Mouse (Mus musculus) midbrain, embryonic 13.5 days (tissue): ENCODE results near the gene Orm2. TPM values are rescaled to one million over a fixed set of nuclear protein-coding genes. Genes with fewer than 3 reads are reported as not detected.

Experiments
- ATAC-seq: fragments of 200-750 bp; cut with Nextera tagmentation; 2 replicates; pipeline ENCODE4 v1.8.0; 2017; ENCODE audit warnings: mild to moderate bottlenecking, moderate TSS enrichment, moderate library complexity
- H3K27ac ChIP-seq: fragments of 300-500 bp; sonication (generic); 2 replicates; pipeline ENCODE4 v1.5.1; 2015; ENCODE audit warnings: inconsistent platforms, mild to moderate bottlenecking, moderate library complexity
- H3K27me3 ChIP-seq: fragments of 300-500 bp; sonication (generic); 2 replicates; pipeline ENCODE4 v1.6.1; 2015; ENCODE audit warnings: mild to moderate bottlenecking, inconsistent platforms
- H3K36me3 ChIP-seq: fragments of 300-500 bp; sonication (generic); 2 replicates; pipeline ENCODE4 v1.6.1; 2015; ENCODE audit warnings: mild to moderate bottlenecking, inconsistent platforms
- H3K4me1 ChIP-seq: fragments of 300-500 bp; sonication (generic); replicated peaks from 2 replicates; pipeline ENCODE4 v1.6.1; 2015; ENCODE audit warnings: inconsistent platforms
- H3K4me2 ChIP-seq: fragments of 300-500 bp; sonication (generic); replicated peaks from 2 replicates; pipeline ENCODE4 v1.6.1; 2015; ENCODE audit warnings: moderate library complexity, mild to moderate bottlenecking, inconsistent platforms
- H3K4me3 ChIP-seq: fragments of 300-500 bp; sonication (generic); replicated peaks from 2 replicates; pipeline ENCODE4 v1.5.1; 2015; ENCODE audit warnings: mild to moderate bottlenecking, inconsistent platforms
- H3K9ac ChIP-seq: fragments of 300-500 bp; sonication (generic); replicated peaks from 2 replicates; pipeline ENCODE4 v1.6.1; 2015; ENCODE audit warnings: mild to moderate bottlenecking, inconsistent platforms
- H3K9me3 ChIP-seq: fragments of 300-500 bp; sonication (generic); 2 replicates; pipeline ENCODE4 v1.6.1; 2016; ENCODE audit warnings: mild to moderate bottlenecking, inconsistent platforms
- WGBS: fragments of 180-500 bp; shearing (Covaris S2); methylation state at CpG from one replicate; pipeline ENCODE4 v1.1.7; 2015; 5-methylcytosine and 5-hydroxymethylcytosine counted together
- polyA plus RNA-seq: library from polyadenylated mRNA; unstranded; fragments of >200 nt; fragmentation: Nextera tagmentation; extraction: Ambion mirVana; gene quantifications from 2 replicates; pipeline ENCODE4 v1.2.1, GENCODE M21; 2015

Gene Orm2
- polyA plus RNA-seq, 1 experiment from 2014 or later, result not detected

- WGBS, result 76% methylated on average over 6 of the region's 6 CpGs
- Histone ChIP-seq H3K27me3 (no peaks in the 10 kb centered on the region), H3K27ac (no peak overlapping the region), H3K4me2 (no peak overlapping the region), H3K9me3 (no peaks in the 10 kb centered on the region), H3K4me1 (no peaks in the 10 kb centered on the region), H3K4me3 (no peak overlapping the region), H3K36me3 (no peaks in the 10 kb centered on the region), H3K9ac (no peak overlapping the region)
- no peak for ATAC-seq
Measured at GRCm38 (mm10) chr4:63348524-63348923, 13.7 kb upstream of the Orm2 start.

- Histone ChIP-seq H3K4me1 (0 out of 2 replicates have a peak, but pooled peaks cover 4% of the 10 kb centered on the region), H3K4me3 (no peak within 1 kb of the TSS), H3K4me2 (no peak within 1 kb of the TSS), H3K27me3 (no peaks in the 10 kb centered on the region), H3K9ac (no peak within 1 kb of the TSS), H3K36me3 (no peaks in the 10 kb centered on the region), H3K27ac (no peak within 1 kb of the TSS), H3K9me3 (no peaks in the 10 kb centered on the region)
- ATAC-seq, result no peak
- WGBS, result 84% methylated on average over 4 of the region's 4 CpGs
Measured at GRCm38 (mm10) chr4:63355877-63356665, 6.2 kb upstream of the Orm2 start, which contains the start of gene Orm3. TSS of gene Orm3 (plus strand) at chr4:63356162.

- Histone ChIP-seq H3K27ac (no peak overlapping the region), H3K4me2 (no peak overlapping the region), H3K36me3 (no peaks in the 10 kb centered on the region), H3K9ac (no peak overlapping the region), H3K4me3 (no peak overlapping the region), H3K4me1 (0 out of 2 replicates have a peak, but pooled peaks cover 4% of the 10 kb centered on the region), H3K27me3 (no peaks in the 10 kb centered on the region), H3K9me3 (no peaks in the 10 kb centered on the region)
- 57% methylated on average over 2 of the region's 2 CpGs for WGBS
- ATAC-seq, result no peak
Measured at GRCm38 (mm10) chr4:63356981-63357570, 5.2 kb upstream of the Orm2 start.

GRCm38 (mm10) chr4:63359861-63360260 is 2.4 kb upstream of the Orm2 start:
- H3K36me3 ChIP-seq, result no peaks in the 10 kb centered on the region
- 75% methylated on average over 6 of the region's 6 CpGs for WGBS
- no peak for ATAC-seq
- no peak overlapping the region for H3K9ac ChIP-seq
- H3K27ac ChIP-seq, result no peak overlapping the region
- no peak overlapping the region for H3K4me3 ChIP-seq
- H3K4me2 ChIP-seq, result no peak overlapping the region
- no peaks in the 10 kb centered on the region for H3K9me3 ChIP-seq
- H3K27me3 ChIP-seq, result no peaks in the 10 kb centered on the region
- 0 out of 2 replicates have a peak, but pooled peaks cover 4% of the 10 kb centered on the region for H3K4me1 ChIP-seq

GRCm38 (mm10) chr4:63368577-63368976 is 6.3 kb downstream of the Orm2 start:
- peak; percentile 59 for ATAC-seq
- no peak overlapping the region for H3K4me2 ChIP-seq
- H3K4me1 ChIP-seq, result peaks cover 8% of the 10 kb centered on the region; the same call in 1 of the 2 replicates
- H3K4me3 ChIP-seq, result no peak overlapping the region
- H3K27me3 ChIP-seq, result no peaks in the 10 kb centered on the region
- peaks cover 40% of the 10 kb centered on the region for H3K36me3 ChIP-seq
- 18% methylated on average over 4 of the region's 4 CpGs for WGBS
- no peak overlapping the region for H3K27ac ChIP-seq
- H3K9me3 ChIP-seq, result no peaks in the 10 kb centered on the region
- no peak overlapping the region for H3K9ac ChIP-seq

GRCm38 (mm10) chr4:63370897-63371296 is 8.6 kb downstream of the Orm2 start:
- Histone ChIP-seq H3K27me3 (no peaks in the 10 kb centered on the region), H3K27ac (peak overlapping the region; percentile 10; the same call in 1 of the 2 replicates), H3K36me3 (peaks cover 63% of the 10 kb centered on the region), H3K9me3 (no peaks in the 10 kb centered on the region), H3K4me3 (no peak overlapping the region), H3K4me1 (peaks cover 8% of the 10 kb centered on the region; the same call in 1 of the 2 replicates), H3K4me2 (no peak overlapping the region), H3K9ac (no peak overlapping the region)
- 28% methylated on average over 7 of the region's 7 CpGs for WGBS
- ATAC-seq, result 0 out of 2 replicates have a peak, but pooled peaks have one; percentile 15

GRCm38 (mm10) chr4:63371890-63372289 is 9.6 kb downstream of the Orm2 start:
- no peak overlapping the region for H3K27ac ChIP-seq
- no peak overlapping the region for H3K9ac ChIP-seq
- no peaks in the 10 kb centered on the region for H3K27me3 ChIP-seq
- peaks cover 73% of the 10 kb centered on the region for H3K36me3 ChIP-seq
- H3K4me3 ChIP-seq, result no peak overlapping the region
- 63% methylated on average over 3 of the region's 3 CpGs for WGBS
- no peak overlapping the region for H3K4me2 ChIP-seq
- no peaks in the 10 kb centered on the region for H3K9me3 ChIP-seq
- peaks cover 8% of the 10 kb centered on the region; the same call in 1 of the 2 replicates for H3K4me1 ChIP-seq
- no peak for ATAC-seq

GRCm38 (mm10) chr4:63373404-63373803 is 11.2 kb downstream of the Orm2 start:
- Histone ChIP-seq H3K9ac (no peak overlapping the region), H3K27ac (no peak overlapping the region), H3K27me3 (no peaks in the 10 kb centered on the region), H3K36me3 (peaks cover 76% of the 10 kb centered on the region), H3K4me2 (no peak overlapping the region), H3K4me1 (peaks cover 8% of the 10 kb centered on the region; the same call in 1 of the 2 replicates), H3K9me3 (no peaks in the 10 kb centered on the region), H3K4me3 (no peak overlapping the region)
- ATAC-seq, result no peak
- WGBS, result 92% methylated on average over 8 of the region's 8 CpGs

- no peaks in the 10 kb centered on the region for H3K27me3 ChIP-seq
- H3K9me3 ChIP-seq, result no peaks in the 10 kb centered on the region
- no peak overlapping the region for H3K4me3 ChIP-seq
- peaks cover 8% of the 10 kb centered on the region; the same call in 1 of the 2 replicates for H3K4me1 ChIP-seq
- H3K36me3 ChIP-seq, result peaks cover 77% of the 10 kb centered on the region
- no peak overlapping the region for H3K9ac ChIP-seq
- WGBS, result 87% methylated on average over 12 of the region's 12 CpGs
- H3K27ac ChIP-seq, result no peak overlapping the region
- ATAC-seq, result no peak
- no peak overlapping the region for H3K4me2 ChIP-seq
Measured at GRCm38 (mm10) chr4:63374331-63374730, 12.1 kb downstream of the Orm2 start.

GRCm38 (mm10) chr4:63375367-63375766 is 13.1 kb downstream of the Orm2 start:
- H3K36me3 ChIP-seq, result peaks cover 80% of the 10 kb centered on the region

GRCm38 (mm10) chr4:63377483-63377882 is 15.2 kb downstream of the Orm2 start:
- Histone ChIP-seq H3K9ac (no peak overlapping the region), H3K4me1 (no peaks in the 10 kb centered on the region), H3K27ac (no peak overlapping the region), H3K4me2 (no peak overlapping the region), H3K9me3 (no peaks in the 10 kb centered on the region), H3K36me3 (peaks cover 96% of the 10 kb centered on the region), H3K4me3 (no peak overlapping the region), H3K27me3 (no peaks in the 10 kb centered on the region)
- no peak for ATAC-seq
- WGBS, result 66% methylated on average over 7 of the region's 7 CpGs

More at GRCm38 (mm10) chr4:63375367-63375766, 13.1 kb downstream of the Orm2 start:
- no peaks in the 10 kb centered on the region for H3K9me3 ChIP-seq
- no peak overlapping the region for H3K4me2 ChIP-seq
- H3K4me1 ChIP-seq, result peaks cover 8% of the 10 kb centered on the region; the same call in 1 of the 2 replicates
- no peaks in the 10 kb centered on the region for H3K27me3 ChIP-seq
- H3K4me3 ChIP-seq, result no peak overlapping the region
- ATAC-seq, result peak; percentile 17; the same call in 1 of the 2 replicates
- H3K27ac ChIP-seq, result no peak overlapping the region
- WGBS, result 69% methylated on average over 1 of the region's 1 CpGs
- H3K9ac ChIP-seq, result no peak overlapping the region

- Histone ChIP-seq H3K4me1 (peaks cover 9% of the 10 kb centered on the region), H3K27me3 (no peaks in the 10 kb centered on the region), H3K9ac (no peak overlapping the region), H3K4me2 (no peak overlapping the region), H3K4me3 (no peak overlapping the region), H3K9me3 (no peaks in the 10 kb centered on the region), H3K27ac (no peak overlapping the region), H3K36me3 (peaks cover 71% of the 10 kb centered on the region)
- no peak for ATAC-seq
- WGBS, result 90% methylated on average over 4 of the region's 4 CpGs
Measured at GRCm38 (mm10) chr4:63382676-63383369, 20.6 kb downstream of the Orm2 start.
